Mouse (Mus musculus) frontal cortex, postnatal 25 days (tissue): ENCODE data around the gene Atp8a2.

Source experiments
- DNase-seq, 2 experiments: peaks; one replicate each; pipeline ENCODE4 v3.0.0; 2022; ENCODE audit warnings: low spot score in 2 of 2

The Atp8a2 gene

DNA sequence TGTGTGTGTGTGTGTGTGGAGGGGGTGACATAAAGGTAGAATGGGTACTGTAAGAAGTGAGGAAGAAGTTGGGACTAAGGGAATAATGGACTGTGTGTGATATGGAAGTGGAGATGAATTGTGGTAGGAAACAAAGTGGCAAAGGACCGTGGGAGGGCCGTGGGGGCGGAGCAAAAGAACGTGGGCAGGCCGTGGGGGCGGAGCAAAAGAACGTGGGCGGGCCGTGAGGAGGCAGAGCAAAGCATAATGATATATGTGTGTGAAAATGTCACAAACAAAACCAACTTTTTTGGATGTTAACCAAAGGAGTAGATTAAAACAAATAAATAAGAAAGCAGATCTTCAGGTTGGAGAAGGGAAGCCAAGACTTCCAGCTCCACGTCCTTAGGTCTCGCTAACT, 44.6 kb downstream of the Atp8a2 start:
- no peak for DNase-seq

DNA sequence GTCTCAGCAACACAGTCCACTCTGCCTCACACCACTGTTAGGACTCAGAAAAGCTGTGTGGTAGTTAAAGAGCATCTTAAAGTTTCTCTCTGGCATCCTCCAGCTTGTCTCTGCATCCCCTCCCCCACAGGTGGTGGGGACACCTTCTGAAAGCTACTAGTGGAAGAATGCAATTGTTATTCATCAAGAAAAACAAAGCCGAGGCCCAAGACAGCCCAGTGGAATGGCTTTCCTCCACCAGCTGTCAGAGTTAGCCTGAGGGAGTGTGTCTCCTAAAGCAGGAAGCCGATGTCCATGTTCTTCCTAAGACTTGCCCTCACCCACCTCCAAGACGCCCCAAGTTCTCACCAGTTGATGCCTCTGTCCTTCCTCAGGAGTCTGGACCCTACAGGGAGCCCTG, 48.1 kb downstream of the Atp8a2 start:
- no peak for DNase-seq

GRCm38 (mm10) chr14:60143234-60143633, 53.7 kb downstream of the Atp8a2 start:
- no peak for DNase-seq

GRCm38 (mm10) chr14:60138339-60138738, 58.6 kb downstream of the Atp8a2 start:
- no peak for DNase-seq

GRCm38 (mm10) chr14:60137812-60138211, 59.2 kb downstream of the Atp8a2 start:
- DNase-seq, result no peak

DNA sequence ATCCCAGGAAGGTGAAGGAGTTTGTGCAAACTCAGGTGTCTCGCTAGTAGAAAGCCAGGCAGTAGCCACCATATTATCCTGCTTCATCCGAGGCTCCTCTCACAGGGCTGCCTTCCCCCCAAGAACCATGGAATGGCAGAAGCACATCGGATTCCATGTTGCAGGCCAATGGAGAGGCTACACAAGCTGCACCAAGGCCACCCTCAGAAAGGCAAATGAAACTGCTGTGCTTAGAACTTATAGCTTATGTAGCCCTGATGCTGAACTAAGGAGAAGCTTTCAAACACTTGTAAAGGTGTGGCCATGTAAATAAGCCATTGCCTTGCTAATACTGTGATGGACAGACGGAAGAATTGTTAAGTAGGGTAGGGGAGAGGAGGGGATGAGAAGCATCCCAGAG, 61.2 kb downstream of the Atp8a2 start:
- DNase-seq, result no peak

GRCm38 (mm10) chr14:60134720-60135119, 62.3 kb downstream of the Atp8a2 start:
- no peak for DNase-seq

- DNase-seq, result no peak
These were observed 65.6 kb downstream of the Atp8a2 start for GRCm38 (mm10) chr14:60131196-60131876.

- no peak for DNase-seq
These were observed 67.4 kb downstream of the Atp8a2 start for GRCm38 (mm10) chr14:60129564-60129963.

DNA sequence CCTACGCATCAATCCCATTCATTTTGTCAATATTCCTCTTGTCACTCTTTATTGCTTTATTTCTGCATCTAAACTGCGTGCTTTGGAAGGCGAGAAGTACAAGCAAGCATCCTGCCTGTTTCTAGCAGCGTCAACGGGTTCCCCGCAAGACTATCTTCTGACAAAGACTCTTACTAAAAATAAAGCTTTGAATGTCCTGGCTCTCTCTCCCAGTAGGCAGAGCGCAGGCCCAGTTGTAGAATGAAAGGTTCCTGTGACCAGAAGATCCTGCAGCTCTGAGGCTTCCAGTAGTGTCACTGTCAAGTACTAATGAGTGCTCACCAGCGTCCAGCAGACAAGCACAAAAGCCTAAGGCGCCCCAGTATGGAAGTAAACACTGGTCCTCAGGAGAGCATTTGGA, 71.8 kb downstream of the Atp8a2 start:
- DNase-seq, result no peak

DNA sequence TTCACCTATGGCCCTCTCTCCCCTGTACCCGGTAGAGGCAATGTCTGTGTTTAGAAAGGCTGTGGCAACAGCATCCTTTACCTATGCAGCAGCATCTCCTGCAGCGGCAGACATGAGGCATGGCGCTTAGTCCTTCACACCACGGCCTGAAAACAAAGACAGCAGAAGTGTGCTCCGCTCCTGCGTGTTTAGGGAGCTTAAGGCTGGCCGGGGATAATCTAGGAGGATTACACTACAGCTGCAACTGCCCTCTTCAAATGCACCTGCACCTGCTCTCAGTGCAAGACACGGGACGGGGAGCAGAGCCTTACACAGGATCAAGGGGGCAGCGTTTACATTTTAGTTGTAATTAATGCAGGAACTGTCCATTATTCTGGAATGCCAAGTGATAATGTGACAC, 75.4 kb downstream of the Atp8a2 start:
- no peak for DNase-seq

GRCm38 (mm10) chr14:60117792-60118585, 79.0 kb downstream of the Atp8a2 start:
- DNase-seq, result no peak

DNA sequence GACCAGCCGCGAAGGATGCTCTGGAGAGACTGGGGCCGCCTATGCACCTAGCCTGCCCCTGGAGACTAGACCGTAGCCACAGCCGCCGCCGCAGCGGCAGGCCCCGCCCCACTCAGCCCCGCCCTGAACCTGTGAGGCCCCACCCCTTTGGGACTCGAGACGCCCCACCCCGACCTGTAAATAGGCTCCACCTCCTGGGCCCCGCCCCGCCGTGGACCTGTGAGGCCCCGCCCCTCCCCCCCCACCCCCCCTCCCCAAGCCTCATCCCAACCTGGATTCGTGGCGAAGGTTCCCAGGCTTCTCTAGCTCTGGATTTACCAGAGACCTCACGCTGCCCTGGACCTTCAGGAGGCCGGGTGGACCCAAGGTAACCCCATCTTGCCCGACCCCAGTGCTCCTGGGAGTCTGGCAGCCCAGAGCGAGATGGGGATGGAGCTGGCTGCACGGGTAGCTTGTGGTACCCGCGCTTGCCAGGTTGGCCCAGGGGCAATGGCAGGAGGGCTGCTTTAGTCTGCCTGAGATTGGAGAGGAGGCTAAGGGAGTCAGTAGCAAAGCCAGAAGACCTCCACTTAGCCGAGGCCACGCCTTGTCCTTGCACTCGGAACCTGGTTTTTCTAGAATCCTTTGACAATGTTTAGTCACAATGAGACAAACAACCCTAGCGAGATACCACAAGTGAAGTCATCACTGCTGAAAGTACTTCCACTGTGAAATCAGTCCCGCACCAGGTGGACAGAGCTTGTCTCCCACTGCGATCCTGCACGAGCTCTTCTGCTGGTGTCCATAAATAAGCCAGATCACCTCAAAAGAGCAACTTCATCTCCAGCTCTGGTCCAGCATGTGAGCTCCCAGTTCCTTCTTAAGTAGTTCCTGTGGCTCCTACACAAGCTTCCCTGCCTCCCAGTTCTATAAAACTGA, 109.9 kb downstream of the Atp8a2 start:
- DNase-seq, result no peak

- no peak for DNase-seq
These were observed 110.6 kb downstream of the Atp8a2 start for GRCm38 (mm10) chr14:60086254-60086807.

DNA sequence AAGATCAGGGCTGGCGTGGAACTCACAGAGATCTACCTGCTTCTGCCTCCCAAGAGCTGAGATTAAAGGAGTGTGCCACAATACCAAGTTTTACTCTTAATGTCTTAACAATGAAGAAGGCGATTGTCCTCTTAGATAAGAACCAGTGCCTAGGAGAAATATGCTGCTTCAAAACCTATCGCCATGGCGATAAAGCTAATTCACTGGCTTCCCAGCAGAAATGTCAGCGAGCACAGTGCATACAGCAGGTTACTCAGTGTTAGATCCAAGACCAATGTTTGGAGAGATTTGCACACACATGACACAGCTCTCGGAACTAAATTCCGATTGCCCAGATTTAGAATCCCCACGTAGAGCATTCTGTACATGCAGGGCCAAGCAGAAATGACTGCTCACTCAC, 114.2 kb downstream of the Atp8a2 start:
- DNase-seq, result no peak

- no peak for DNase-seq
These were observed 124.5 kb downstream of the Atp8a2 start for GRCm38 (mm10) chr14:60072496-60072895.

GRCm38 (mm10) chr14:60065186-60065585, 131.8 kb downstream of the Atp8a2 start:
- no peak for DNase-seq

DNA sequence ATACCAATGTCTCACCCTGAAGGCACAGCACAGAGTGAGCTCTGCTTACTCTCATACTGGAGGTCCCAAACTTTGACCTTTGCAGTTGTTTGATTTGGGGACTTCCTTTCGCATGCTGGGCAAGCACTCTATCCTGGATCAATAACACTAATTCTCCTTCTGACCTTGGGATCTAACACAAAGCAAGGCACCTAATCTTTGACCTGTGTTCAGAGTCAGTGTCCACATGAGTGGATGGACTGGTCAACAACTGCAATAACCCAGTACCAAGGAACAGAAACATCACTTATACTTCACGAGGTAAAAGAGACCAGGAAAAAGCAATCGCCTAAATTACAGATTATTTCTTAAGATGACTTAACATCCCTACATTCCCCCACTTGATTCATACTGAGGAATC, 136.0 kb downstream of the Atp8a2 start:
- DNase-seq, result no peak

DNA sequence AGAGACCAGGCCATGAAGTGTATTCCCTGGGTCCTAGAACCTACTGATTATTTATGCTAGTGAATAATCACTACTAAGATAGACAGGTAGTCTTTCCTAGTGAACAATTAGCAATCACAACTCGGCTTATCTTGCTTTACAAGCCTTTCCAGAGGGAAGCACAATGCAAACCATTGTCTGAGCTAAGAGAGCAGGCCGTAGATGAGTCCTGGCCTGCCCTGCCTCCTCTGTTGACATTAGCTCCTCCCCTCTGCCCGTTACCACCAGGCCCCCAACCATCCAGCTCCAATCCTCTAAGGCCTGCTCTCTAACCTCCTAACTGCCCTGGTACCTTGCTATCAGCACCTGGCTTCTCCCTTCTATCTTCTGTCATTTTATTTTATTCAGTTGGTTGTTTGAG, 138.1 kb downstream of the Atp8a2 start:
- DNase-seq, result no peak

- no peak for DNase-seq
These were observed 141.7 kb downstream of the Atp8a2 start for GRCm38 (mm10) chr14:60055231-60055630.

- no peak for DNase-seq
These were observed 166.3 kb downstream of the Atp8a2 start for GRCm38 (mm10) chr14:60030666-60031065.

DNA sequence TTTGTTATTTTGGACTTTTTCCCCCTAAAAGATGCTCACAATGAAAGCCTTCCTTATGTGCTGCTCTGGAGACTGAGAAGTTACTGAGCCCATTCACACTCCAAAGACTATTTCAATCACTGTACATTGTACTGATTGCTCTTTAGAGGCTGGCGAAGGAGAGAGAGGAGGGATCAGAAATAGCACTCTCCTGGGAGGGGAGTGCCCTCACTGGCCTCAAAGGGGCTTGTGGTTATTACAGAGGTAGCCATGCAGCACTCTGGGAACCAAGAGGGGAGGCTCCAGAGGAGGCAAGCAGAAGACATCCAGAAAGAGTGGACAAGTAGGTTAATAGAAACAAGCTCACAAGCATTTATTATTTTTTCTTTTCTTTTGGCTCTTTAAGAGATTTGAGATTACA, 169.8 kb downstream of the Atp8a2 start:
- DNase-seq, result no peak
